Mouse (Mus musculus) embryonic facial prominence, embryonic 15.5 days (tissue): Measurements from ENCODE around the gene Creld2. TPM values are rescaled to one million over a fixed set of nuclear protein-coding genes. Genes with fewer than 3 reads are reported as not detected.

Experiments used
- ATAC-seq: fragments of 200-750 bp; cut with Nextera tagmentation; 2 replicates; pipeline ENCODE4 v1.8.0; 2017; ENCODE audit warnings: low read depth, moderate TSS enrichment; ENCODE audit not compliant: insufficient number of reproducible peaks, low FRiP score, low TSS enrichment
- H3K27ac ChIP-seq: fragments of 300-500 bp; sonication (generic); replicated peaks from 2 replicates; pipeline ENCODE4 v1.5.1; 2015; ENCODE audit warnings: mild to moderate bottlenecking, inconsistent platforms
- H3K27me3 ChIP-seq: fragments of 300-500 bp; sonication (generic); 2 replicates; pipeline ENCODE4 v1.6.1; 2015; ENCODE audit warnings: inconsistent platforms
- H3K36me3 ChIP-seq: fragments of 300-500 bp; sonication (generic); 2 replicates; pipeline ENCODE4 v1.6.1; 2015; ENCODE audit warnings: mild to moderate bottlenecking, inconsistent platforms
- H3K4me1 ChIP-seq: fragments of 300-500 bp; sonication (generic); 2 replicates; pipeline ENCODE4 v1.6.1; 2015; ENCODE audit warnings: inconsistent platforms
- H3K4me2 ChIP-seq: fragments of 300-500 bp; sonication (generic); replicated peaks from 2 replicates; pipeline ENCODE4 v1.6.1; 2015; ENCODE audit warnings: mild to moderate bottlenecking, inconsistent platforms
- H3K4me3 ChIP-seq: fragments of 300-500 bp; sonication (generic); replicated peaks from 2 replicates; pipeline ENCODE4 v1.5.1; 2015; ENCODE audit warnings: mild to moderate bottlenecking, inconsistent platforms
- H3K9ac ChIP-seq: fragments of 300-500 bp; sonication (generic); 2 replicates; pipeline ENCODE4 v1.6.1; 2015; ENCODE audit warnings: inconsistent platforms
- H3K9me3 ChIP-seq: fragments of 300-500 bp; sonication (generic); replicated peaks from 2 replicates; pipeline ENCODE4 v1.6.1; 2016; ENCODE audit warnings: inconsistent platforms
- WGBS: fragments of 180-500 bp; shearing (Covaris S2); methylation state at CpG from one replicate; pipeline ENCODE4 v1.1.7; 2015; 5-methylcytosine and 5-hydroxymethylcytosine counted together
- polyA plus RNA-seq: library from polyadenylated mRNA; unstranded; fragments of >200 nt; fragmentation: Nextera tagmentation; extraction: Ambion mirVana; gene quantifications from 2 replicates; pipeline ENCODE4 v1.2.1, GENCODE M21; 2015

Creld2 gene
- polyA plus RNA-seq, 1 experiment from 2014 or later: 86.5 TPM

DNA sequence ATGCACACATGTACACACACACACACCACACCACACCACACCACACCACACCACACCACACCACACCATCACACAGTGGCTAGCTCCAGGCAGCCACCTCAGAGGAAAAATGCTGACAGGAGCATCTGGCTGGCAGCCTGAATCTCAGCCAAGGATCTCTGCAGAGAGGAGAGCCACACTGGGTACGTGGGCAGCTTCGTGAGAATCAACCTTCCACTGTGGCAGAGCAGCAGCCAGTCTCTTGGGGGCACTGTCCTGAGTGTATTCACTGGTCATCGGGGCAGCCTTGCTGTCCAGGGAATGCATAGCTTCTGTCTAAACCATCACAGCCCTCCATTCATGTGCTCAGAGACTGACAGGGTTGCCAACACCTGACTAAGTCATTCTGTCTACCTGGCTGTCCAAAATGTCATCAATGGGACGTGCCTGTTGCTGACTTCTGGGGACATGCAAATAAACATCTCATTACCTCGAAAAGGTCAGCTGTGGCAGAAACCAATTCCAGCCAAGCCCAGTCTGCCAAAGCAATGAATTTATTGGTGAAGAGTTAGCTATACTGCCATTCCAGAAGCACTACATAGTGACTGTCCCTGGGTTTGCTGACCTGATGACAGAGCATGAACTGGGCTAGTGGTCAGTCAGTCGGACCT is 10.5 kb downstream of the Creld2 start:
- Histone ChIP-seq H3K4me2 (no peak overlapping the region), H3K27ac (no peak overlapping the region), H3K27me3 (no peaks in the 10 kb centered on the region), H3K36me3 (peaks cover 19% of the 10 kb centered on the region), H3K4me3 (no peak overlapping the region), H3K9me3 (no peaks in the 10 kb centered on the region), H3K4me1 (peaks cover 9% of the 10 kb centered on the region), H3K9ac (no peak overlapping the region)
- 72% methylated on average over 6 of the region's 6 CpGs for WGBS
- no peak for ATAC-seq

DNA sequence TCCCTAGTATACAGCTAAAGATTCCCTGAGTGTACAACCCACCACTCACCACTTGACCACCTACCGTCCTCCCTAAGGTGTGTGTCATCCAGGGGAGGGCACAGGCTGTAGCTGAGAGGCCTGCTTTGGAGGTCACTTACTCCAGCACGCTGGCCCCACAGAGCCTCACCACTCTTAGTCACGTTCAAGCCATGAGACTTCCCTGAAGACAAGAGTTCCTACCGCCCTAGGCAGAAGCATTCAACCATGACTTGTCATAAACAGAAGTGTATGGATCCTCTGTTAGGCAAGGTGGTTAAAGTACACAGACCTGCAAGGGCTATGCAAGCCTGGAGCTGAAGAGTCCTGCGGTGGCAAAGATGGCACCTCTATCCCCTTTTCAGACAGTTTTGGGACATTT is 11.2 kb downstream of the Creld2 start:
- ATAC-seq: no peak
- Histone ChIP-seq H3K9ac (no peak overlapping the region), H3K4me3 (no peak overlapping the region), H3K27ac (no peak overlapping the region), H3K4me2 (no peak overlapping the region), H3K4me1 (peaks cover 9% of the 10 kb centered on the region), H3K9me3 (no peaks in the 10 kb centered on the region), H3K36me3 (peaks cover 11% of the 10 kb centered on the region; the same call in 1 of the 2 replicates), H3K27me3 (no peaks in the 10 kb centered on the region)
- 73% methylated on average over 5 of the region's 5 CpGs for WGBS

DNA sequence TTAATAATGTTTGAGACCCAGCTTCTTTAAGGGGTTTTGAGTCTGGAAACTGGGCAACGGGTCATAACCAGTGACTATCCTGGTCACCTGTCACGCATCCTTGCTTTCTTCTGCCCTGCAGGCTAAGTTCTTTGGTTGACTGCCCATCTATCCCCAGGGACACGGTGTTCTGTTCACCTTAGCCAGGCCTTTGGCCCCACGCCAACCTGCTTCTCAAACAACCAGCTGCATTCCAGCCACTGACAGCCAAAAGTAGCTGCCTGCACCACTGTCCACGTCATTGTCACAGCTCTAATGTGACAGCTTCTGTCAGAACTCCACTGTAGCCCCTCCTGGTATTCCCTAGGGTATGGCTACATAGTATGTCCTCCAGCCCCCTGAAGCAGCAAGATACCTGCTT is 12.0 kb downstream of the Creld2 start:
- no peak for ATAC-seq
- Histone ChIP-seq H3K4me2 (no peak overlapping the region), H3K4me1 (peaks cover 9% of the 10 kb centered on the region), H3K9ac (no peak overlapping the region), H3K4me3 (no peak overlapping the region), H3K27me3 (no peaks in the 10 kb centered on the region), H3K9me3 (no peaks in the 10 kb centered on the region), H3K36me3 (0 out of 2 replicates have a peak, but pooled peaks cover 3% of the 10 kb centered on the region), H3K27ac (no peak overlapping the region)
- WGBS: 54% methylated on average over 5 of the region's 5 CpGs

GRCm38 (mm10) chr15:88832536-88832935 is 13.1 kb downstream of the Creld2 start:
- Histone ChIP-seq H3K27me3 (no peaks in the 10 kb centered on the region), H3K4me1 (peaks cover 15% of the 10 kb centered on the region), H3K4me3 (no peak overlapping the region), H3K36me3 (no peaks in the 10 kb centered on the region), H3K27ac (no peak overlapping the region), H3K9ac (no peak overlapping the region), H3K9me3 (no peaks in the 10 kb centered on the region), H3K4me2 (no peak overlapping the region)
- ATAC-seq: no peak
- 72% methylated on average over 9 of the region's 9 CpGs for WGBS

DNA sequence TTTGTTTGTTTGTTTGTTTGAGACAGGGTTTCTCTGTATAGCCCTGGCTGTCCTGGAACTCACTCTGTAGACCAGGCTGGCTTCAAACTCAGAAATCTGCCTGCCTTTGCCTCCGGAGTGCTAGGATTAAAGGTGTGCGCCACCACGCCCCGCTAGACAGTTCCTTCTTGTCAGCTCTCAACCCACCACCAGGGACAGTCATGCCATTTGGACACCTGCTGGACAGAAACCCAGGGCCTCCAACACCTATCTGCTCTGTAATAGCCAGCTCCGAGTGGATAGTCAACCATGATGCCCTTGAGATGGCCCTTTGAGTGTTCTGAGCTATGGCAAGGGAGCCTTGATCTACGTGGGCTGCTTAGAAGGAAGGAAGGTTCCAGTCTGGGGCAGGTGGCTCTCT is 16.6 kb downstream of the Creld2 start:
- H3K4me1 ChIP-seq: peaks cover 24% of the 10 kb centered on the region
- H3K9me3 ChIP-seq: no peaks in the 10 kb centered on the region
- no peak overlapping the region for H3K27ac ChIP-seq
- no peak for ATAC-seq
- no peaks in the 10 kb centered on the region for H3K36me3 ChIP-seq
- H3K4me3 ChIP-seq: no peak overlapping the region
- no peak overlapping the region for H3K9ac ChIP-seq
- no peak overlapping the region for H3K4me2 ChIP-seq
- H3K27me3 ChIP-seq: no peaks in the 10 kb centered on the region
- WGBS: 82% methylated on average over 6 of the region's 6 CpGs

GRCm38 (mm10) chr15:88836571-88836970 is 17.1 kb downstream of the Creld2 start:
- H3K4me2 ChIP-seq: peak overlapping the region; percentile 75; the same call in 1 of the 2 replicates
- H3K4me1 ChIP-seq: peaks cover 24% of the 10 kb centered on the region
- H3K27ac ChIP-seq: no peak overlapping the region
- H3K4me3 ChIP-seq: no peak overlapping the region
- H3K9ac ChIP-seq: no peak overlapping the region
- H3K9me3 ChIP-seq: no peaks in the 10 kb centered on the region
- no peak for ATAC-seq
- 65% methylated on average over 5 of the region's 5 CpGs for WGBS
- no peaks in the 10 kb centered on the region for H3K36me3 ChIP-seq
- H3K27me3 ChIP-seq: no peaks in the 10 kb centered on the region

DNA sequence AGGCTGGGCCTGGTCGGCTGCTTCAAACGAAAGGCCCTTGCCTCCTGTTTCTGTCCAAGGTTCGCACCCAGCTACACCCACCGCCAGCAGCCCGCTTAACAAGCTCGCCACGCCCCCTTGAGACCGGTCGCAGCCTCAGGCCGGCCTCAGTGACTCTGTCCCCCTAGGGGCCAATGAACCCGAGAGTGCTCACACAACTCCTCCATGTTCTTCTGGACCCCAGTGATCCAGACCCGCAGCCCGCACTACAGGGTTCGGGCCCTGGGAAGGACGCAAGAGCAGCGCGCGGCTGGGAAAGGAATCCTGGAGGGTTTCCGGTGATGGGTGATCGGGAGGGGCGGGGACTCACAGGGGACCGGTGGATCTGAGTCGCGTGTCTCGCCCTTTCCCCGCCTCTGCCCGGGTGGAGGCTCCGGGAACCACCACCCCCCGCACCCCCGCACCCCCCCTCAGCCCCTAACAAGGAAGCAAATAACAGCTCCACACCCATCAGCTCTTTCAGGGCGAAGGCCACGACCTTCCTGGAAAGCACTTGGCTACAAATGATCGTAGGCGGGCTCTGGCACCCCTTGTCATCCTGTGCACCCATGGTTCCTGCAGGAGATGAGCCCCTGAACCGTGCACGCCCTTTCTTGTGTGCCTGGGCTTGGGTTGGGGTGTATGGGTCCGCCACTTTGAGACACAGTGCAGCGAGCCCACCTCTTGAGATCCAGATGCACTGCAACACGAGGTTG is 17.9 kb downstream of the Creld2 start:
- under 1% methylated on average over 39 of the region's 39 CpGs for WGBS
- Histone ChIP-seq H3K27me3 (no peaks in the 10 kb centered on the region), H3K36me3 (no peaks in the 10 kb centered on the region), H3K4me3 (peak overlapping the region; percentile 47), H3K4me1 (peaks cover 24% of the 10 kb centered on the region), H3K27ac (no peak overlapping the region; the same call in 1 of the 2 replicates), H3K4me2 (peak overlapping the region; percentile 75), H3K9me3 (no peaks in the 10 kb centered on the region), H3K9ac (peak overlapping the region; percentile 37; the same call in 1 of the 2 replicates)
- peak; percentile 32; the same call in 1 of the 2 replicates for ATAC-seq

GRCm38 (mm10) chr15:88837977-88838376 is 18.5 kb downstream of the Creld2 start:
- Histone ChIP-seq H3K4me2 (peak overlapping the region; percentile 75), H3K4me3 (peak overlapping the region; percentile 47), H3K9ac (no peak overlapping the region), H3K4me1 (peaks cover 24% of the 10 kb centered on the region), H3K27ac (no peak overlapping the region), H3K36me3 (no peaks in the 10 kb centered on the region), H3K27me3 (no peaks in the 10 kb centered on the region), H3K9me3 (no peaks in the 10 kb centered on the region)
- no peak for ATAC-seq
- 3% methylated on average over 11 of the region's 11 CpGs for WGBS

GRCm38 (mm10) chr15:88839271-88839670 is 19.8 kb downstream of the Creld2 start:
- WGBS: 25% methylated on average over 9 of the region's 9 CpGs
- Histone ChIP-seq H3K36me3 (no peaks in the 10 kb centered on the region), H3K4me2 (0 out of 2 replicates have a peak overlapping the region, but pooled peaks have one; percentile 13)

GRCm38 (mm10) chr15:88840126-88840525 is 20.7 kb downstream of the Creld2 start:
- H3K4me1 ChIP-seq: peaks cover 27% of the 10 kb centered on the region
- H3K4me2 ChIP-seq: no peak overlapping the region

More at GRCm38 (mm10) chr15:88839271-88839670, 19.8 kb downstream of the Creld2 start:
- H3K4me1 ChIP-seq: peaks cover 27% of the 10 kb centered on the region
- ATAC-seq: peak; percentile 66
- H3K9me3 ChIP-seq: no peaks in the 10 kb centered on the region
- no peak overlapping the region for H3K4me3 ChIP-seq
- no peaks in the 10 kb centered on the region for H3K27me3 ChIP-seq
- peak overlapping the region; percentile 77 for H3K27ac ChIP-seq
- H3K9ac ChIP-seq: no peak overlapping the region

GRCm38 (mm10) chr15:88841160-88841559 is 21.7 kb downstream of the Creld2 start:
- WGBS: 82% methylated on average over 2 of the region's 2 CpGs
- H3K4me1 ChIP-seq: peaks cover 27% of the 10 kb centered on the region

More at GRCm38 (mm10) chr15:88840126-88840525, 20.7 kb downstream of the Creld2 start:
- no peaks in the 10 kb centered on the region for H3K27me3 ChIP-seq
- no peaks in the 10 kb centered on the region for H3K36me3 ChIP-seq
- no peak overlapping the region for H3K4me3 ChIP-seq
- no peak for ATAC-seq
- H3K9me3 ChIP-seq: no peaks in the 10 kb centered on the region
- H3K27ac ChIP-seq: peak overlapping the region; percentile 77
- no peak overlapping the region for H3K9ac ChIP-seq
- WGBS: 50% methylated on average over 10 of the region's 10 CpGs

More at GRCm38 (mm10) chr15:88841160-88841559, 21.7 kb downstream of the Creld2 start:
- no peaks in the 10 kb centered on the region for H3K27me3 ChIP-seq
- H3K9me3 ChIP-seq: no peaks in the 10 kb centered on the region
- no peak overlapping the region for H3K4me2 ChIP-seq
- no peak overlapping the region for H3K4me3 ChIP-seq
- H3K9ac ChIP-seq: no peak overlapping the region
- H3K36me3 ChIP-seq: no peaks in the 10 kb centered on the region
- no peak overlapping the region for H3K27ac ChIP-seq
- no peak for ATAC-seq
